Mouse (Mus musculus): Measurements from ENCODE around the gene Gan. TPM values are rescaled to one million over a fixed set of nuclear protein-coding genes. Genes with fewer than 3 reads are reported as not detected.
A peak's percentile ranks its signal among the peaks of the same experiment; 100 is the strongest.

The Gan gene
- polyA plus RNA-seq, 1 experiment: 4.1 TPM

GRCm38 (mm10) chr8:117115676-117116446 lies 42.1 kb upstream of the Gan start:
- TF ChIP-seq CTCF (IDR thresholded peaks at IDR 0.05; ENCODE audit: control insufficient read depth, insufficient read depth, insufficient replicate concordance, low read depth, low read length) (no peak), POLR2A (IDR thresholded peaks at IDR 0.05; ENCODE audit: control insufficient read depth, low read depth, low read length) (peak; percentile 62; the same call in 1 of the 2 replicates)
- peak overlapping the region; percentile 51 for H3K27ac ChIP-seq (ENCODE audit: control insufficient read depth, insufficient read depth, low read depth, low read length)
- no peaks in the 10 kb centered on the region for H3K4me1 ChIP-seq (ENCODE audit: control insufficient read depth, insufficient read depth, low read length)
- H3K4me3 ChIP-seq (ENCODE audit: control insufficient read depth, low read depth, low read length): peak overlapping the region; percentile 47
- no peaks in the 10 kb centered on the region for H3K36me3 ChIP-seq (ENCODE audit: control insufficient read depth, insufficient read depth, low read length)
- H3K27me3 ChIP-seq (ENCODE audit: control insufficient read depth, insufficient read depth, low read length): no peaks in the 10 kb centered on the region

- no peak for TF ChIP-seq POLR2A (IDR thresholded peaks at IDR 0.05; ENCODE audit: control insufficient read depth, low read depth, low read length)
- no peak for TF ChIP-seq CTCF (IDR thresholded peaks at IDR 0.05; ENCODE audit: control insufficient read depth, insufficient read depth, insufficient replicate concordance, low read depth, low read length)
- Histone ChIP-seq H3K4me1 (ENCODE audit: control insufficient read depth, insufficient read depth, low read length) (no peaks in the 10 kb centered on the region), H3K27me3 (ENCODE audit: control insufficient read depth, insufficient read depth, low read length) (no peaks in the 10 kb centered on the region), H3K4me3 (ENCODE audit: control insufficient read depth, low read depth, low read length) (peak overlapping the region; percentile 47), H3K27ac (ENCODE audit: control insufficient read depth, insufficient read depth, low read depth, low read length) (no peak overlapping the region), H3K36me3 (ENCODE audit: control insufficient read depth, insufficient read depth, low read length) (no peaks in the 10 kb centered on the region)
Observed at GRCm38 (mm10) chr8:117116534-117116933, 41.4 kb upstream of the Gan start.

- Histone ChIP-seq H3K4me1 (ENCODE audit: control insufficient read depth, insufficient read depth, low read length) (no peaks in the 10 kb centered on the region), H3K4me3 (ENCODE audit: control insufficient read depth, low read depth, low read length) (peak overlapping the region; percentile 28), H3K27me3 (ENCODE audit: control insufficient read depth, insufficient read depth, low read length) (no peaks in the 10 kb centered on the region), H3K36me3 (ENCODE audit: control insufficient read depth, insufficient read depth, low read length) (no peaks in the 10 kb centered on the region), H3K27ac (ENCODE audit: control insufficient read depth, insufficient read depth, low read depth, low read length) (no peak overlapping the region)
- TF ChIP-seq POLR2A (IDR thresholded peaks at IDR 0.05; ENCODE audit: control insufficient read depth, low read depth, low read length) (no peak), CTCF (IDR thresholded peaks at IDR 0.05; ENCODE audit: control insufficient read depth, insufficient read depth, insufficient replicate concordance, low read depth, low read length) (no peak)
Observed at GRCm38 (mm10) chr8:117118409-117118808, 39.5 kb upstream of the Gan start.

- no peak overlapping the region for H3K4me3 ChIP-seq (ENCODE audit: control insufficient read depth, low read depth, low read length)
Observed at GRCm38 (mm10) chr8:117121277-117121676, 36.7 kb upstream of the Gan start.

GRCm38 (mm10) chr8:117123850-117124633 lies 33.9 kb upstream of the Gan start:
- Histone ChIP-seq H3K27me3 (ENCODE audit: control insufficient read depth, insufficient read depth, low read length) (no peaks in the 10 kb centered on the region), H3K27ac (ENCODE audit: control insufficient read depth, insufficient read depth, low read depth, low read length) (no peak overlapping the region), H3K4me3 (ENCODE audit: control insufficient read depth, low read depth, low read length) (no peak overlapping the region), H3K36me3 (ENCODE audit: control insufficient read depth, insufficient read depth, low read length) (no peaks in the 10 kb centered on the region), H3K4me1 (ENCODE audit: control insufficient read depth, insufficient read depth, low read length) (no peaks in the 10 kb centered on the region)
- TF ChIP-seq CTCF (IDR thresholded peaks at IDR 0.05; ENCODE audit: control insufficient read depth, insufficient read depth, insufficient replicate concordance, low read depth, low read length) (no peak), POLR2A (IDR thresholded peaks at IDR 0.05; ENCODE audit: control insufficient read depth, low read depth, low read length) (no peak)

More at GRCm38 (mm10) chr8:117121277-117121676, 36.7 kb upstream of the Gan start:
- Histone ChIP-seq H3K4me1 (ENCODE audit: control insufficient read depth, insufficient read depth, low read length) (no peaks in the 10 kb centered on the region), H3K27ac (ENCODE audit: control insufficient read depth, insufficient read depth, low read depth, low read length) (no peak overlapping the region), H3K36me3 (ENCODE audit: control insufficient read depth, insufficient read depth, low read length) (no peaks in the 10 kb centered on the region), H3K27me3 (ENCODE audit: control insufficient read depth, insufficient read depth, low read length) (no peaks in the 10 kb centered on the region)
- TF ChIP-seq CTCF (IDR thresholded peaks at IDR 0.05; ENCODE audit: control insufficient read depth, insufficient read depth, insufficient replicate concordance, low read depth, low read length) (no peak), POLR2A (IDR thresholded peaks at IDR 0.05; ENCODE audit: control insufficient read depth, low read depth, low read length) (no peak)

GRCm38 (mm10) chr8:117125854-117126253 lies 32.1 kb upstream of the Gan start:
- TF ChIP-seq CTCF (IDR thresholded peaks at IDR 0.05; ENCODE audit: control insufficient read depth, insufficient read depth, insufficient replicate concordance, low read depth, low read length): no peak
- Histone ChIP-seq H3K36me3 (ENCODE audit: control insufficient read depth, insufficient read depth, low read length) (no peaks in the 10 kb centered on the region), H3K4me3 (ENCODE audit: control insufficient read depth, low read depth, low read length) (no peak overlapping the region), H3K27ac (ENCODE audit: control insufficient read depth, insufficient read depth, low read depth, low read length) (no peak overlapping the region), H3K27me3 (ENCODE audit: control insufficient read depth, insufficient read depth, low read length) (no peaks in the 10 kb centered on the region), H3K4me1 (ENCODE audit: control insufficient read depth, insufficient read depth, low read length) (no peaks in the 10 kb centered on the region)

- H3K27ac ChIP-seq (ENCODE audit: control insufficient read depth, insufficient read depth, low read depth, low read length): no peak overlapping the region
- TF ChIP-seq CTCF (IDR thresholded peaks at IDR 0.05; ENCODE audit: control insufficient read depth, insufficient read depth, insufficient replicate concordance, low read depth, low read length): no peak
- no peak for TF ChIP-seq POLR2A (IDR thresholded peaks at IDR 0.05; ENCODE audit: control insufficient read depth, low read depth, low read length)
Observed at GRCm38 (mm10) chr8:117126411-117126810, 31.5 kb upstream of the Gan start.

More at GRCm38 (mm10) chr8:117126411-117126810, 31.5 kb upstream of the Gan start:
- H3K4me3 ChIP-seq (ENCODE audit: control insufficient read depth, low read depth, low read length): no peak overlapping the region
- H3K36me3 ChIP-seq (ENCODE audit: control insufficient read depth, insufficient read depth, low read length): no peaks in the 10 kb centered on the region
- H3K27me3 ChIP-seq (ENCODE audit: control insufficient read depth, insufficient read depth, low read length): no peaks in the 10 kb centered on the region
- no peaks in the 10 kb centered on the region for H3K4me1 ChIP-seq (ENCODE audit: control insufficient read depth, insufficient read depth, low read length)
